Mouse (Mus musculus) midbrain, embryonic 16.5 days (tissue): ENCODE data around the gene Mnt. TPM values are rescaled to one million over a fixed set of nuclear protein-coding genes. Genes with fewer than 3 reads are reported as not detected.
A peak's percentile ranks its signal among the peaks of the same experiment; 100 is the strongest.

Experiments used
- ATAC-seq: fragments of 200-750 bp; cut with Nextera tagmentation; 2 replicates; pipeline ENCODE4 v1.8.0; 2017; ENCODE audit warnings: moderate TSS enrichment
- H3K27ac ChIP-seq: fragments of 300-500 bp; sonication (generic); 2 replicates; pipeline ENCODE4 v1.5.1; 2014; ENCODE audit warnings: mild to moderate bottlenecking, low read length, mixed read lengths
- H3K27me3 ChIP-seq: fragments of 300-500 bp; sonication (generic); 2 replicates; pipeline ENCODE4 v1.6.1; 2014; ENCODE audit warnings: low read depth, low read length, mixed read lengths; ENCODE audit not compliant: control insufficient read depth, insufficient read depth
- H3K36me3 ChIP-seq: fragments of 300-500 bp; sonication (generic); 2 replicates; pipeline ENCODE4 v1.6.1; 2014; ENCODE audit warnings: mild to moderate bottlenecking, low read length, moderate library complexity, mixed read lengths; ENCODE audit not compliant: control insufficient read depth, insufficient read depth
- H3K4me1 ChIP-seq: fragments of 300-500 bp; sonication (generic); 2 replicates; pipeline ENCODE4 v1.6.1; 2014; ENCODE audit warnings: mild to moderate bottlenecking, low read length, mixed read lengths; ENCODE audit not compliant: control insufficient read depth, insufficient read depth
- H3K4me2 ChIP-seq: fragments of 300-500 bp; sonication (generic); 2 replicates; pipeline ENCODE4 v1.6.1; 2014; ENCODE audit warnings: mild to moderate bottlenecking, low read length, mixed read lengths
- H3K4me3 ChIP-seq: fragments of 300-500 bp; sonication (generic); 2 replicates; pipeline ENCODE4 v1.5.1; 2014; ENCODE audit warnings: low read depth, mild to moderate bottlenecking, low read length, moderate library complexity, mixed read lengths
- H3K9ac ChIP-seq: fragments of 300-500 bp; sonication (generic); 2 replicates; pipeline ENCODE4 v1.6.1; 2014; ENCODE audit warnings: low read depth, low read length, mixed read lengths
- H3K9me3 ChIP-seq: fragments of 300-500 bp; sonication (generic); replicated peaks from 2 replicates; pipeline ENCODE4 v1.6.1; 2014; ENCODE audit warnings: mild to moderate bottlenecking, low read length, mixed read lengths; ENCODE audit not compliant: control insufficient read depth, poor library complexity, severe bottlenecking
- WGBS: fragments of 180-500 bp; shearing (Covaris S2); extraction: QIAGEN DNeasy Blood & Tissue Kit; methylation state at CpG from one replicate; pipeline ENCODE4 v1.1.7; 2014; 5-methylcytosine and 5-hydroxymethylcytosine counted together
- microRNA-seq: library from miRNA; unstranded; fragments of <30 nt; microRNA quantifications from one replicate; pipeline ENCODE4, GENCODE M21; 2017
- polyA plus RNA-seq: library from polyadenylated mRNA; unstranded; fragments of >200 nt; fragmentation: Nextera tagmentation; extraction: Ambion mirVana; gene quantifications from 2 replicates; pipeline ENCODE4 v1.2.1, GENCODE M21; 2015

Gene Mnt
- polyA plus RNA-seq, 1 experiment from 2014 or later, result 7.6 TPM

DNA sequence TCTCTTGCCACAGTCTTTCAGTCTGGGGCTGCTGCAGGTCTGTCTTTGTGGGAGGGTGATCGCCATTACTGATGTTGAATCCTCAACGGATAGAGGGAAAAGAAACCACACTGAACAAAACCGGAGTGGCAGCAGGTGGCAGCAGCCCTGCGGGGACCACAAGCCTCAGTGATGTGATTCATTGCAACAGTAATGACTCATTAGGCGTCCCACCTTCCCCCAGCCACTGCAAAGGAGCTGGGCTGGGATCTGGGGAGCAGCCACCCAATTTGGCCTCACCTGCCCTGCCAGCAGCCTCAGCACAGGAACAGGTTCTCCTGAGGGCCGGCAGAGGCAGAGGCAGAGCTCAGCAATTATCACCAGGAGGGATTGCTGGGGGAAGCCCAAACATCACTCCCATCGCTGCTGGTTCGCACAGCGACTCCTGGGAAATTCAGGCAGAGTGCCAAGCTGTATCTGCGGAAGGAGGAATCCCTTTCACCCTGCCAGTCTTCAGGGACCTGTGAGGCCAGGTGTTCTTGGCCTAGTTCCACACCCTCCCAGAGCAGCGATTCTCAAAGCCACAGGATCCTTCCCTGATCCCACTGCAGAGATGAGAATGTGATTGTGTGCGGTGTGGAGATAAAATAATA lies 40.4 kb downstream of the Mnt start:
- no peaks in the 10 kb centered on the region for H3K9me3 ChIP-seq
- peak overlapping the region; percentile 17; the same call in 1 of the 2 replicates for H3K4me2 ChIP-seq
- no peaks in the 10 kb centered on the region for H3K27me3 ChIP-seq
- peaks cover 26% of the 10 kb centered on the region for H3K4me1 ChIP-seq
- peaks cover 19% of the 10 kb centered on the region for H3K36me3 ChIP-seq
- ATAC-seq, result no peak
- no peak overlapping the region for H3K4me3 ChIP-seq
- H3K9ac ChIP-seq, result peak overlapping the region; percentile 18; the same call in 1 of the 2 replicates
- WGBS, result 18% methylated on average over 12 of the region's 12 CpGs
- H3K27ac ChIP-seq, result peak overlapping the region; percentile 81

DNA sequence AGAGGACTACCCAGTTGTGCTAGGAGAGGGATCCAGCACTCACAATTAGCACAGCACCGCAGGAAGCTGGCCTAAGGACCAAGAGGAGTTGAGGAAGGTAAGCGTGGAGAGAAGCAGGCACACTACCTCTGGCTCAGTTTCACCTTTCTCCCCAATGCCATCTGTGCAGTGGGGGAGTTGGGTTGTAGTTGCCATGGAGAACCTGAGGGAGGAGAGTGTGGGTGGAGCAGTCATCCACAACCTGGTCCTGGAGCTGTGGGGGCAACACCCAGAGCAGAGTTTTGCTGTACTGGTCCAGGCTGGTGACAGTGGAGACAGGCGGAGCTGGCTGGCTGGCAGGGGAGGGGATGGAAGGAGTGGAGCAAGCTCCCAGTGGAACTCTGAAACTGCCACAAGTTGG lies 43.9 kb downstream of the Mnt start:
- Histone ChIP-seq H3K4me1 (peaks cover 31% of the 10 kb centered on the region), H3K27ac (no peak overlapping the region), H3K4me2 (no peak overlapping the region), H3K4me3 (no peak overlapping the region), H3K36me3 (no peaks in the 10 kb centered on the region), H3K9me3 (no peaks in the 10 kb centered on the region), H3K9ac (no peak overlapping the region), H3K27me3 (no peaks in the 10 kb centered on the region)
- ATAC-seq, result no peak
- WGBS, result 70% methylated on average over 3 of the region's 3 CpGs

DNA sequence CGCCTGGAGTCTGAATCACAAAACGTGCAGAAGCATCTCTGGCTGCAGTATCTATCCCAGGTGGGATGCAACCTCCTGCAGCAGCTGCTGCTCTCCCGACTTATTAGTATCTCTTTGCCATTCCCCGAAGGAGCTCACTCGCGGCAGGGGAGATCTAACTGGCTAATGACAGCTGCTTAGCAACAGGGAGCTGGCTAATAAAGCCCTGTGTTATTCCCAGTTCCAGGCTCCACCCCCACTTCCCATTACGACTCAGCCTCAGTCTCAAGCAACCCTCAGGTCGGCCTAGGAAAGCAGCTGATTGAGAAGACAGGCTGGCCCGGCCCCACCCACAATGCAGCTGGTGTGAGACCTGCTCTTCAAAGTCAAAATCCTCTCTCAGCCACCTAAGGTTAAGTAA lies 46.1 kb downstream of the Mnt start:
- Histone ChIP-seq H3K36me3 (no peaks in the 10 kb centered on the region), H3K9ac (0 out of 2 replicates have a peak overlapping the region, but pooled peaks have one; percentile 40), H3K4me2 (peak overlapping the region; percentile 48), H3K9me3 (no peaks in the 10 kb centered on the region), H3K27ac (peak overlapping the region; percentile 77), H3K4me1 (peaks cover 13% of the 10 kb centered on the region), H3K4me3 (no peak overlapping the region; the same call in 1 of the 2 replicates), H3K27me3 (no peaks in the 10 kb centered on the region)
- ATAC-seq, result peak; percentile 91
- WGBS, result 2% methylated on average over 9 of the region's 9 CpGs

DNA sequence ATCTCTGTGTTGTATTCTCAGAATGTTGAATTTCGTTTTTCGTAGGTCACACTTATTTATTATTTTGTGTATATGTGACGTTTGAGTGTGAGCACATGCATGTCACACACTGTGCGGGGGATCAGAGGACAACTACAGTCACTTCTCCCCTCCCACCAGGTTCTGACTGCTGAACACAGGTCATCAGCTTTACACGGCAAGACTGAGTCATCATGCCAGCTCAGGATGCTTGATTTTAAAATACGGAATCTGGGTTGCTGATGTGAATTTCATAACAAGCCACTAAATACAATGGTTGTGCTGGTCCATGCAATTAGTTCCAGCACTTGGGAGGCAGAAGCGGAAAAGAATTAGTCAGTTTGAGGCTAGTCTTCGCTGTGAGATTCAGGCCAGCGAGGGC lies 50.3 kb downstream of the Mnt start:
- WGBS, result 89% methylated on average over 9 of the region's 9 CpGs
- H3K4me3 ChIP-seq, result no peak overlapping the region
- no peaks in the 10 kb centered on the region for H3K9me3 ChIP-seq
- no peak for ATAC-seq
- no peak overlapping the region for H3K27ac ChIP-seq
- H3K9ac ChIP-seq, result no peak overlapping the region
- H3K4me2 ChIP-seq, result no peak overlapping the region
- H3K27me3 ChIP-seq, result no peaks in the 10 kb centered on the region
- H3K36me3 ChIP-seq, result peaks cover 7% of the 10 kb centered on the region; the same call in 1 of the 2 replicates
- peaks cover 11% of the 10 kb centered on the region for H3K4me1 ChIP-seq

DNA sequence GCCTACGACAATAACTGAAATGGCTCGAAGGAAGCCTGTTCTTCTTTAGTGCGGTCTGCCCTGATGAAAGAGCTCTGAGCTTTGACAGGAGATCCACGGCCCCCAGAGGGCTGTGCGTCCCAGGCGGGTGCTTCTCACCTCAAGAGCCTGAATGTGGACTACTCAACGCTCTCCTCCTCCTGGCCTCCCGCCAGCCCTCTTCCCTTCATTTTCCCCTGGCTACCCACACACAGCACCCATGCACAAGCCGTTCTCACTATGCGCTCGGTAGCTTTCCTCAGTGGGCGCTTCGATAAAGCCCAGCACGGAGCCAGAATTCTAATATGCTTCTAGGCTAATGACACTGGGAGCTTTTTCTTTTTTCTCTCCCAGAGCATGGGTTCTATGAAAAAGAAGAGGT lies 51.3 kb downstream of the Mnt start:
- no peaks in the 10 kb centered on the region for H3K27me3 ChIP-seq
- H3K36me3 ChIP-seq, result peaks cover 7% of the 10 kb centered on the region; the same call in 1 of the 2 replicates
- ATAC-seq, result no peak
- no peak overlapping the region; the same call in 1 of the 2 replicates for H3K4me2 ChIP-seq
- 49% methylated on average over 14 of the region's 14 CpGs for WGBS
- no peaks in the 10 kb centered on the region for H3K9me3 ChIP-seq
- no peak overlapping the region for H3K4me3 ChIP-seq
- H3K27ac ChIP-seq, result no peak overlapping the region
- H3K9ac ChIP-seq, result no peak overlapping the region
- peaks cover under 1% of the 10 kb centered on the region for H3K4me1 ChIP-seq

DNA sequence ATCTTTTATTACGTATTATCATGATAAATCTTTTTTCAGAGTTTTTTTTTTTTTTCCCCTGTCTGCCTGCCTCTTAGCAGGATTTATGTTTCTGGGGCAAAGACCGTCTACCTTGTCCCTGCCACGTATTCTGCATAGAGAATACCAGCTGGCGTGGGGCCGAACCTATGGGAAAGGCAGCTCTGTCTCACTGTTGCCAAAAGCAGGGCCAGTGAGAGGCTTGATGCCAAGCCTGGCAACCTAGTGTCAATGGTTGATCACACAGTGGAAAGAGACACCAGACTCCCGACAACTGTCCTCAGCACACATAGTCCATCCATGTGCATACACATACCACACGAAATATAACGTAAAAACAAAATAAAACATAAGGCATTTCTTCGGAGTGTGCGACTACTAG lies 52.4 kb downstream of the Mnt start:
- Histone ChIP-seq H3K9me3 (no peaks in the 10 kb centered on the region), H3K27me3 (no peaks in the 10 kb centered on the region), H3K4me3 (no peak overlapping the region), H3K36me3 (peaks cover 7% of the 10 kb centered on the region; the same call in 1 of the 2 replicates), H3K27ac (no peak overlapping the region), H3K4me1 (no peaks in the 10 kb centered on the region), H3K4me2 (no peak overlapping the region), H3K9ac (no peak overlapping the region)
- WGBS, result 93% methylated on average over 10 of the region's 10 CpGs
- ATAC-seq, result no peak

DNA sequence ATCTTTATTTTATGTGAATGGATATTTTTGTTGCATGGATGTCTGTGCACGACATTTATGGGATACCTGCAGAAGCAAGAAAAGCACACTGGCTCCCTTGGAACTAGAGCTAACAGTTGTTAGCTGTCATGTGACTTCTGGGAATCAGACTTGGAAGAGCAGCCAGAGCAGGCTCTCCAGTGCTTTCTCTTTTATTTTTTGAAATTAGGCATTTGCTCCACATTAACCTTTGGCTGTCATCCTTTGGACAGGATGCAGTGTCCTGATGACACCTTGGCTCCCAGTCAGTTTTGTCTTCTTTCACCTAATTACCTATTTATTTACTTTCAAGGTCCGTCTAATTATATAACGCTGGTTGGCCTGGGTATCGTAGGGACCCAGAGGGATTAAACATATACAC lies 63.9 kb downstream of the Mnt start:
- Histone ChIP-seq H3K27me3 (no peaks in the 10 kb centered on the region), H3K36me3 (0 out of 2 replicates have a peak, but pooled peaks cover 7% of the 10 kb centered on the region), H3K4me2 (no peak overlapping the region), H3K9me3 (no peaks in the 10 kb centered on the region), H3K9ac (no peak overlapping the region), H3K27ac (no peak overlapping the region), H3K4me1 (peaks cover 25% of the 10 kb centered on the region), H3K4me3 (no peak overlapping the region)
- ATAC-seq, result no peak
- 89% methylated on average over 4 of the region's 4 CpGs for WGBS

Small RNA genes lying within 50 kb of the gene (microRNA-seq; reads per million reads assigned to microRNA genes)
- 1.0 reads per million for gene Mir6926

Other genes with a start within 250 kb of the Mnt start
- gene Rap1gap2, start 220.0 kb upstream of the Mnt start, polyA plus RNA-seq, result 17.1 and 18.3 TPM in 2 replicates
- 2.6 and 3.3 TPM in 2 replicates for gene Ccdc92b, start 211.3 kb upstream of the Mnt start, polyA plus RNA-seq
- 16.4 and 18.1 TPM in 2 replicates for gene Cluh, start 181.4 kb upstream of the Mnt start, polyA plus RNA-seq
- gene Pafah1b1, start 106.2 kb upstream of the Mnt start, polyA plus RNA-seq, result 45.8 and 57.5 TPM in 2 replicates
- gene Mettl16, start 60.1 kb upstream of the Mnt start, polyA plus RNA-seq, result 53.2 and 60.0 TPM in 2 replicates
- gene Sgsm2, start 66.1 kb downstream of the Mnt start, polyA plus RNA-seq, result 30.3 and 31.8 TPM in 2 replicates
- gene Tsr1, start 67.2 kb downstream of the Mnt start, polyA plus RNA-seq, result 27.6 and 30.2 TPM in 2 replicates
- 14.6 and 17.4 TPM in 2 replicates for gene Smg6, start 94.9 kb downstream of the Mnt start, polyA plus RNA-seq
- gene Srr, start 95.0 kb downstream of the Mnt start, polyA plus RNA-seq, result 40.9 and 44.2 TPM in 2 replicates